Mouse (Mus musculus) heart, postnatal 0 days (tissue): Measurements from ENCODE around the gene Fbxl18.

Experiments used
- CTCF ChIP-seq: IDR thresholded peaks from 2 replicates; pipeline ENCODE4 v1.5.1; 2016; ENCODE audit warnings: antibody characterized with exemption, control low read depth, low read depth
- EP300 ChIP-seq: IDR thresholded peaks from 2 replicates; pipeline ENCODE4 v1.6.1; 2016; ENCODE audit warnings: antibody characterized with exemption, low read depth

DNA sequence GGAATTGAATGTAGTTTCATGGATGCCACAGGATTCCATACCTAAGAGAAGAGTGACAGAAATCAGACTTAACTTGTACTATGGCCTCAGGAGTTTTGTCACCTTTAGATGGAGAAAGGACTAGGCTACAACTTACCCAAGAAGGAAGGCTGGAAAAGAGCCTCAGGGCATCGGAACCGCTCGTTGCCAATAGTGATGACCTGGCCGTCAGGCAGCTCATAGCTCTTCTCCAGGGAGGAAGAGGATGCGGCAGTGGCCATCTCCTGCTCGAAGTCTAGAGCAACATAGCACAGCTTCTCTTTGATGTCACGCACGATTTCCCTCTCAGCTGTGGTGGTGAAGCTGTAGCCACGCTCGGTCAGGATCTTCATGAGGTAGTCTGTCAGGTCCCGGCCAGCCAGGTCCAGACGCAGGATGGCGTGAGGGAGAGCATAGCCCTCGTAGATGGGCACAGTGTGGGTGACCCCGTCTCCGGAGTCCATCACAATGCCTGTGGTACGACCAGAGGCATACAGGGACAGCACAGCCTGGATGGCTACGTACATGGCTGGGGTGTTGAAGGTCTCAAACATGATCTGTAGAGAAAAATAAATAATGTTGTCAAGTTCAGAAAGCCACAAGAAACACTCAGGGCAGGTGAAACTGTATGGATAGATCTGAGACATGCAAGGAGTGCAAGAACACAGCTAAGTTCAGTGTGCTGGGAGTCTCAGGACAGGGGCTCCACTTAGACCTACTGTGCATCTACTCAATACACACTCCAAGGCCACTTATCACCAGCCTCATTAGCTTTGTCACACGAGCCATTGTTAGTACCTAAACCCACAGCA is 9.2 kb upstream of the Fbxl18 start:
- TF ChIP-seq CTCF (no peak), EP300 (no peak)
